Mouse (Mus musculus) kidney, embryonic 15.5 days (tissue): ENCODE measurements at regions not wholly inside any gene's neighbourhood (a gene's known extent, or its start where the extent isn't known, plus 50 kb on each side); places are given as distances from the start of the nearest gene placed in this dataset.

Experiments used
- ATAC-seq: fragments of 200-750 bp; cut with Nextera tagmentation; replicated peaks from 2 replicates; pipeline ENCODE4 v1.8.0; 2017; ENCODE audit warnings: moderate TSS enrichment; ENCODE audit not compliant: low FRiP score
- H3K27ac ChIP-seq: fragments of 300-500 bp; sonication (generic); 2 replicates; pipeline ENCODE4 v1.5.1; 2015; ENCODE audit warnings: mild to moderate bottlenecking, inconsistent platforms
- H3K27me3 ChIP-seq: fragments of 300-500 bp; sonication (generic); 2 replicates; pipeline ENCODE4 v1.6.1; 2015; ENCODE audit warnings: inconsistent platforms
- H3K36me3 ChIP-seq: fragments of 300-500 bp; sonication (generic); 2 replicates; pipeline ENCODE4 v1.6.1; 2015; ENCODE audit warnings: inconsistent platforms
- H3K4me1 ChIP-seq: fragments of 300-500 bp; sonication (generic); 2 replicates; pipeline ENCODE4 v1.6.1; 2015; ENCODE audit warnings: inconsistent platforms
- H3K4me2 ChIP-seq: fragments of 300-500 bp; sonication (generic); 2 replicates; pipeline ENCODE4 v1.6.1; 2015; ENCODE audit warnings: moderate library complexity, mild to moderate bottlenecking, inconsistent platforms
- H3K4me3 ChIP-seq: fragments of 300-500 bp; sonication (generic); replicated peaks from 2 replicates; pipeline ENCODE4 v1.5.1; 2015; ENCODE audit warnings: mild to moderate bottlenecking, inconsistent platforms
- H3K9ac ChIP-seq: fragments of 300-500 bp; sonication (generic); 2 replicates; pipeline ENCODE4 v1.6.1; 2015; ENCODE audit warnings: mild to moderate bottlenecking, inconsistent platforms
- H3K9me3 ChIP-seq: fragments of 300-500 bp; sonication (generic); replicated peaks from 2 replicates; pipeline ENCODE4 v1.6.1; 2016; ENCODE audit warnings: inconsistent platforms
- WGBS: fragments of 180-500 bp; shearing (Covaris S2); methylation state at CpG from one replicate; pipeline ENCODE4 v1.1.7; 2015; ENCODE audit warnings: mixed read lengths; 5-methylcytosine and 5-hydroxymethylcytosine counted together

DNA sequence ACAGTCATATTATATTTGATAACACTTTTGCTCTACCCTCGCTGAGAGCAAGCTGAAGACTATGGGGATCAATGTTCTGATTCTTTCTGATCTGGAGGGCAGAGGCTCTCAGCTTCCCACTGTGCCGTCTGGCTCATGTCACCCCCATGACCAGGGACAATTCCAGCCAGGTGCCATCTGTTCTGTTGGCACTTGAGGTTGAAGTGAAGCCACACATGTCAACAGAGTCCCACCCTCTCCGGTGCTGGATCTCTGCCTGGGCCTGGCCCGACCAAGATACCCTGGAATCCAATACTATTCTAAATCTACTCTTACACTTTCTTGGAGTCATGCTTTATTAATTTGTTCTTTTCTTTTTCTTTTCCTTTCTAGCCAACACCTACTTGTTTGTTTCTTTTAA lies 538.0 kb downstream of the Etv1 start:
- 80% methylated on average over 4 of the region's 4 CpGs for WGBS

DNA sequence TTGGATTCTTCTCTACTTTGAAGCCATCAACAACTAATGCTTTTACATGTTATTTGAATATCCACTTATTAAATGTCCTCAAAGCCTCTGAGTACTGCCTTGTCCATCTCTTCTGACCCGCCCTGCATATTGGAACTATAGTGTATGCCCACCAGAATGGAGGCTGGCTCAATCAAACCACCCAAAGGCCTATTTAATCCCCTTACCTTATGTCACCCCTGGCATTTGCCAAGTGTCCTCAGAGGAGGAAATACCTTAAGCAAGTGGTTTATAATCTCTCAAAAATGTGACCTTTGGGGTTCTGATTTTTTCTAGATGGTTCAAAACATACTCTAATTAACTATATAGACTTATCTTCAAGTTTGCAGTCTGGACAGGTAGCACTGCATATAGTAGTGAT lies 542.3 kb downstream of the Etv1 start:
- ATAC-seq = no peak
- no peak overlapping the region for H3K9ac ChIP-seq
- H3K4me2 ChIP-seq = no peak overlapping the region

More for the DNA sequence above, 538.0 kb downstream of the Etv1 start:
- ATAC-seq = no peak
- no peaks in the 10 kb centered on the region for H3K4me1 ChIP-seq
- H3K27ac ChIP-seq = no peak overlapping the region
- H3K36me3 ChIP-seq = no peaks in the 10 kb centered on the region
- no peaks in the 10 kb centered on the region for H3K27me3 ChIP-seq
- no peak overlapping the region for H3K4me2 ChIP-seq
- H3K9ac ChIP-seq = no peak overlapping the region
- no peaks in the 10 kb centered on the region for H3K9me3 ChIP-seq
- H3K4me3 ChIP-seq = no peak overlapping the region

DNA sequence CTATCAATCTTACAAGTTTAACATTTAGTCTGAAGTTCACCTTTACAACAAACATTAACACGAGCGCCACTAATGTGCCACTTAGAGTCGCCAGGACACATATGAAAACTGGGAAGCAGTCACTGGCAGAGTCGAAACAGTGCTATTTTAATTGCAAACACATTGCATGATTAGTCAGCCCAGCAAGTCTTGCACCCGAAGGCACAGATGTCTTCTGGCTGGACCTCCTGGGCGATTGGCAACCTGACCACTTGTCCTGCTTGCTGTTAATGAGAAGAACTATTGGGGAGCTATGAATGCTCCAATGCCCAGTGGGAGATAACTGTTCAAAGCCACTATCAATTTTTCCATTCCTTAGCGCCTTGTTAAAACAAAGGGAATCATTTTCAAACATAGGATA lies 547.0 kb downstream of the Etv1 start:
- ATAC-seq = no peak
- no peak overlapping the region for H3K9ac ChIP-seq
- no peaks in the 10 kb centered on the region for H3K9me3 ChIP-seq
- H3K4me2 ChIP-seq = no peak overlapping the region
- H3K36me3 ChIP-seq = no peaks in the 10 kb centered on the region
- no peak overlapping the region for H3K4me3 ChIP-seq
- H3K4me1 ChIP-seq = no peaks in the 10 kb centered on the region
- H3K27me3 ChIP-seq = no peaks in the 10 kb centered on the region
- no peak overlapping the region for H3K27ac ChIP-seq
- 79% methylated on average over 7 of the region's 7 CpGs for WGBS

More for the DNA sequence above, 542.3 kb downstream of the Etv1 start:
- Histone ChIP-seq H3K4me1 (no peaks in the 10 kb centered on the region), H3K9me3 (no peaks in the 10 kb centered on the region), H3K4me3 (no peak overlapping the region), H3K36me3 (no peaks in the 10 kb centered on the region), H3K27me3 (no peaks in the 10 kb centered on the region), H3K27ac (no peak overlapping the region)
- WGBS = 83% methylated on average over 1 of the region's 1 CpGs

DNA sequence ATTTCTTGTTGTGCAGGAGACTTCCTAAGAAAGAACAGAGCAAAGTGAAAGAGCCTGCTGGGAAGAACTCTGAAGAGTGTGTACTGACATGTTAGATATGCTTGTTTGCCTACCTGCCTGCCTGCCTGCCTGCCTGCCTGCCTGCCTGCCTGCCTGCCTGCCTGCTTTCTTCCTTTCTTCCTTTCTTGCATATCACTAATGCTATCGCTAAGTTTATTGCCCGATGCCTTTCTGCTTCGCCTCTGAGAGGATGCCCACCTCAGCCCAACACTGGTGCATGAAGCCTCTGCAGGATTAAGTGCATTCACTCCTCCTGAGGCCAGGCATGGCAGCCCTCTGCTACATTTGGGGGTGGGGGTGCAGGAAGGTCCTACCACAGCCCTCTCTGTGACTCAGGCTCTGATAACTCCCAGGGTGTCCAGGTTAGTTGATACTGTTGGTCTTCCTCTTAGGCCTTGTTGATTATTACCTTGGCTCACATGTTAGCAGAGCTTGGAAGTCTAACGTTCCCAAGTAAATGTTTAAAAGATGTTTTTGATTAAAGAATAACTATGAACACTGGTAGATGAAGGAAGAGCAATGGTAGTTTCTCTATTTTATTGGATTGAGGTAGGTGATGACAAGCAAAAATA lies 547.6 kb downstream of the Etv1 start:
- WGBS = 65% methylated on average over 4 of the region's 4 CpGs
- Histone ChIP-seq H3K27me3 (no peaks in the 10 kb centered on the region), H3K27ac (no peak overlapping the region), H3K4me1 (no peaks in the 10 kb centered on the region), H3K4me3 (no peak overlapping the region), H3K4me2 (no peak overlapping the region), H3K36me3 (no peaks in the 10 kb centered on the region), H3K9me3 (no peaks in the 10 kb centered on the region), H3K9ac (no peak overlapping the region)
- ATAC-seq = peak; percentile 64

DNA sequence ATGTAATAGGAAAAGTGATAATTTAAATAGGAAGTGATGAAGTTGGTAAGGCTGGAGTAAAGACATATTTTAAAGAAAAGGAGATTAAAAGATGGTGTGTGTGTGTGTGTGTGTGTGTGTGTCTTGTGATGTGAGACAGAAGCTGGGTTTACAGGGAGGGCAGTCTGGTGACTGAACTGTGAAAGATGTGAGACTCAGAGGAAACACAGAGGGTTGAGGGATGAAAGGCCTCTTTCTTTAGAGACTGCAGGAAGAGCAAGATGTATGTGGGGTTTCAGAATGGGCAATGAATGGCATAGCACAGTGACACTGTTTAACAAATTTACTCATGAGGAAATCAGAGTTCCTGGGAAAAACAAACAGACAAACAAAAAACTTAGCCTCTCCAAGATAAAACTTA lies 549.2 kb downstream of the Etv1 start:
- no peaks in the 10 kb centered on the region for H3K27me3 ChIP-seq
- no peak overlapping the region for H3K9ac ChIP-seq
- no peak overlapping the region for H3K4me2 ChIP-seq
- H3K27ac ChIP-seq = no peak overlapping the region
- H3K4me1 ChIP-seq = no peaks in the 10 kb centered on the region
- ATAC-seq = no peak
- H3K36me3 ChIP-seq = no peaks in the 10 kb centered on the region
- H3K4me3 ChIP-seq = no peak overlapping the region
- H3K9me3 ChIP-seq = no peaks in the 10 kb centered on the region

DNA sequence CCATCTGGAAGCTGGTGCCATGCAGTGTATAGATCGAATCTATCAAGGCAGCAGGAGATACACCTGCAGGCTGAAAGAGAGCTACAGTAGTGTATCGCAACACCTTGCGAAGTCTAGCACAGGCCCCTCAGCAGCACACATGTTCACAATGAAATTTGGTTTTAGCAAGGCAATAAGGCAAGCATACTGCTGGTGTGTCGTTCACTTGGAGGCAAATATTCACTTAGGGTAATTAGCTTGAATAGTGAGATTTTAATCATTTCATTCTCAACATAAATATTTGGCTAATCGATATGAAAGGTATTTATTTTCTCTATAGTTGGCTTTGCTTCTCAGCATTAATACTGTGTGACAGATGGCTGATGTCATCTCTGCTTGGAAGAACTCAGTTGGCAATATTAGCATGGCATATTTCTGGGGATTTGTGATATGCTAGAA lies 559.9 kb downstream of the Etv1 start:
- no peak overlapping the region for H3K4me3 ChIP-seq
- H3K4me1 ChIP-seq = no peaks in the 10 kb centered on the region
- WGBS = 88% methylated on average over 5 of the region's 5 CpGs
- no peaks in the 10 kb centered on the region for H3K36me3 ChIP-seq
- H3K27me3 ChIP-seq = no peaks in the 10 kb centered on the region
- H3K4me2 ChIP-seq = no peak overlapping the region
- no peak overlapping the region for H3K9ac ChIP-seq
- no peaks in the 10 kb centered on the region for H3K9me3 ChIP-seq
- ATAC-seq = no peak
- no peak overlapping the region for H3K27ac ChIP-seq

DNA sequence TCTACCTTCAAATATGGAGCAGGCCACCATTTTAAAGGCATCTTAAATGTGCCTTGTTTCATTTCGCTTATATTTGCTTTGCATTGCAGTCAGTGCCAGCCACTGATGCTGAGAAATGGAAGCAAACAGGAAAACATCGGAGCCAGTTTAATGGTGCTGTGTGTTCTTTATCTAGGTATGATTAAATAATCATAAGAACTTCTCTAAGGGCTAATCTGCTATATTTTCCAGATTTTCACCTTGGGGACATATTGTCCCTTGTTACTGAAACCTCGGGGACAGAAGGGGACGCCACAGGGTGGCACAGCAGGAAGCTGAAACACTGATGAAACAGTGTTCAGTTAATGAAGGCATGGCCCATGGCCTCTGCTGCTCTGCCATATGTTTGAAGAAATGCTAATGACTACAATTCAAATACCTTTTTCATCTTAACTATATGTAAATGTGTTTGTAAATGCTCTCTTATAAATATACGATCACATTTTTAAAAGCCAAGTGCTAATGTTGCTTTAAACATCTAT lies 562.6 kb downstream of the Etv1 start:
- Histone ChIP-seq H3K4me1 (no peaks in the 10 kb centered on the region), H3K27me3 (no peaks in the 10 kb centered on the region), H3K9me3 (no peaks in the 10 kb centered on the region), H3K36me3 (no peaks in the 10 kb centered on the region), H3K4me2 (no peak overlapping the region), H3K4me3 (no peak overlapping the region), H3K9ac (no peak overlapping the region), H3K27ac (no peak overlapping the region)
- ATAC-seq = no peak
- WGBS = 88% methylated on average over 5 of the region's 5 CpGs

DNA sequence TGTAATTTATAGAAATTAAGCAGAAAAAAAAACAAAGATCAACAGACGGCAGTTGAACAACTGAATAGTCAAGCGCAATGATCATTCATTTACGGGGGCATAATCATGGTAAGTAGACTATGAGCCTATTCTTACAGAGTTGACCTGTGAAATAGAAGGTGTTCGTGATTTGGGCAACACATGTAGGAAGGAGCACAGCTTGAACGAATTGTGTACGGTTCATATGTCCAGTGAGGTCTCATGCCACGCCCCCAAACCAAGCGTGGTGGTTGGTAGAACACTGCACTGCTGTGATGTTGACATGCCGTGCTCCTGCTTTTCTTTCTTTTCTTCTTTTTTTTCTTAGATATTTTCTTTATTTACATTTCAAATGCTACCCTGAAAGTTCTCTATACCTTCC lies 563.1 kb downstream of the Etv1 start:
- Histone ChIP-seq H3K27ac (no peak overlapping the region), H3K4me1 (no peaks in the 10 kb centered on the region), H3K36me3 (no peaks in the 10 kb centered on the region), H3K9me3 (no peaks in the 10 kb centered on the region), H3K27me3 (no peaks in the 10 kb centered on the region), H3K4me3 (no peak overlapping the region), H3K4me2 (no peak overlapping the region), H3K9ac (no peak overlapping the region)
- WGBS = 91% methylated on average over 9 of the region's 9 CpGs
- ATAC-seq = no peak

DNA sequence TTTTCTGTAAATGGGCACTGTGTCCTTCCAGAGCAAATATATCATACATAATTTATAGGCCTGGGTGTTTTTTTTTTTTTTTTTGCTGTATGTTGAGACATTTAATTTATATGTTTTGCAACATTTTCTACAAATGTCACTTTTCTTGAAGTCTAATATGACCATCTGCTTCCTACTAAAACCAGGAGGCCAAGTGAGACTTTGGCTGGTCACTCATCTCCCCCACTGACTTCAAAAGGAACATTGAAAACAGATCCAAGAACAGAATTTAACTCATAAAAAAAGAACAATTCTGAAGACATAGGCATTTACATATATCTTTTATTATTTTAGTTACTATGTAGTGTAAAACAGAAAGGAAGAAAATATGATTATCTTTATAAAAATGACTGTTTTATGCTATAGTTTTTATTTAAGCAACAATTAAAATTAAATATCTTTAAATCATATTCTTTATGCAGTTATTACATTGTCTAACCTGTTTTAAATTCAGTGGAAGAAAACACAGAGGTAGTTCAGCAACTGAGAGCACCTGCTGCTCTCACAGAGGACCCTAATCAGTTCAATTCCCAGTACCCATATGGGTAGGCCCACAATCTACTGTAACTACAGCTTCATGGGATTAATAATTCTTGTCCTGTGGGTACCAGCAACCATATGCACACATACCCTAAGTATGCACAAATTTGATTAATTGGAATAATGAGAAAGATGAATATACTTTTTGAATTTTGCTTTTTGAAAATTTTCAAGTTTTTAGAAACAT lies 592.5 kb downstream of the Etv1 start:
- no peaks in the 10 kb centered on the region for H3K4me1 ChIP-seq
- no peak overlapping the region for H3K9ac ChIP-seq
- H3K36me3 ChIP-seq = no peaks in the 10 kb centered on the region
- H3K4me2 ChIP-seq = no peak overlapping the region
- no peaks in the 10 kb centered on the region for H3K9me3 ChIP-seq
- no peaks in the 10 kb centered on the region for H3K27me3 ChIP-seq
- no peak overlapping the region for H3K27ac ChIP-seq
- ATAC-seq = no peak
- no peak overlapping the region for H3K4me3 ChIP-seq

DNA sequence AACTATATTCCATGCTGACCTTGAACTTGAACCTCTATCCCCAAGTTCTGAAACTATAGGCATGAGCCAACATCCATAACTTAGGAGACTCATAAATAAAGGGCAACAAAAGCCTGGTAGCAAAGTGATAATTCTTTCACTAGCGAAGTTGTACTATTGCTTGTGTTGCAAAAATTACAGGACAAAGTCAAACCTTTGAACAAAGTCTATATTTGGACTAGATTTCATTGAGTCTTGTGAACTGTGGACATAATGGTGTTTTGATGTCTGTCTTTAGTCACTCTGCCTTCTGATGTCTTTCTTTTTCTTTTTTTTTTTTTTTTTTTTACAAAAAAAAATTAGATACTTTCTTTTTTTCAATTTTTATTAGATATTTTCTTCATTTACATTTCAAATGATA lies 594.5 kb downstream of the Etv1 start:
- Histone ChIP-seq H3K9me3 (no peaks in the 10 kb centered on the region), H3K4me2 (no peak overlapping the region), H3K27me3 (no peaks in the 10 kb centered on the region), H3K9ac (no peak overlapping the region), H3K36me3 (no peaks in the 10 kb centered on the region), H3K4me3 (no peak overlapping the region), H3K27ac (no peak overlapping the region), H3K4me1 (no peaks in the 10 kb centered on the region)
- WGBS = 76% methylated on average over 1 of the region's 1 CpGs
- no peak for ATAC-seq
